Mouse (Mus musculus): ENCODE data around the gene Sik2. TPM values are rescaled to one million over a fixed set of nuclear protein-coding genes. Genes with fewer than 3 reads are reported as not detected.

The Sik2 gene
- total and polyA plus RNA-seq, 2 experiments from 2014 or later: 9.1 to 23.9 TPM

DNA sequence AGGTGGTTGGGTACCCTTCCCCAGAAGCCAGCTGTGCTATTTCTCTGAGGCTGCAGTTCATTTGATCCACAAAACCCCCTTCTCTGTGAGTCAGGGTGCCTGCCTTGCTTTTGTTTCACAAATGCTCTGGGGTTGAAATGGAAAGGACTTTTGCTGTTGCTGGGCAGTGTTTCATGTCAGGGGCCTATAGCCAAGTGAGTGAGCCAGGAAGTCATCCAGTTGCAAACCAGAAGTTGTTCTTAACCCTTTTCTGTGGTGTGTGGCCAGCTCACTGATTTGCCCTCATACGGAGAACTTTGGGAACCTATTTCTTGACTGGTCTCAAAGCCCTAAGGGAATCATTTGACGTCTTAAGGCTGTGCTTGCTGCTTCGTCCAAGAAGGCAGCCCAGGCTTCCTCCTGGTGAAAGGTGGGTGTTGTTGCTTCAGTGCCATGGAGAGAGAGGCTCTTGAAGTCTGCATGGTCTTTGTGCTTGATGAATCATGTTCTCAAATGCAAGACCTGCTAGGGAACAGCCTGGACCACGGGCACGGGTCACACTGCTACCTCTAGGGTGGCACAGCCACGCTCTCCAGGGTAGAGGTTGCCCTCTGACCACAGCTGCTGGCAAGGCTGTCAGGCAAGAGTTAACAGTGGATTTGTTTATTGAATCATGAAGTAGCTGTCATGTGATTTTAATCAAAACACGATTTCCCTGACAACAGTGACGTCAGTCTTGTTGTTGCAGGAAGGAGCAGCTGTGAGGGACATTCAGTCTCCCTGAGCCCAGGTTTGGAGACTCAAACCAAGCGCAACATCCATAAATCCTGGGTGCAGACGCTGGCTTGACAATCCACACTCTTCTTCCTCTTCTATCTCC is 123.9 kb downstream of the Sik2 start:
- Histone ChIP-seq H3K4me3 (ENCODE audit: low read depth, low read length) (no peak overlapping the region), H3K9me3 (replicated peaks; ENCODE audit: control insufficient read depth, low read length) (no peaks in the 10 kb centered on the region), H3K27me3 (ENCODE audit: control insufficient read depth, insufficient read depth, low read length) (no peaks in the 10 kb centered on the region), H3K9ac (replicated peaks; ENCODE audit: low read depth, low read length) (no peak overlapping the region), H3K4me2 (ENCODE audit: low read depth, low read length) (no peak overlapping the region), H3K36me3 (replicated peaks; ENCODE audit: control insufficient read depth, insufficient read depth, low read length) (peaks cover 21% of the 10 kb centered on the region), H3K4me1 (ENCODE audit: control insufficient read depth, insufficient read depth) (peaks cover 11% of the 10 kb centered on the region), H3K27ac (ENCODE audit: low read depth) (peak overlapping the region; percentile 58)
- TF ChIP-seq CTCF (IDR thresholded peaks at IDR 0.05; ENCODE audit: low read depth): no peak
- TF ChIP-seq EP300 (IDR thresholded peaks at IDR 0.05; ENCODE audit: low read depth): no peak
- ATAC-seq (ENCODE audit: insufficient read depth, low read depth) (peak; percentile 43), DNase-seq (ENCODE audit: low spot score) (peak; percentile 41)
- 65% methylated on average over 10 of the region's 10 CpGs for WGBS

DNA sequence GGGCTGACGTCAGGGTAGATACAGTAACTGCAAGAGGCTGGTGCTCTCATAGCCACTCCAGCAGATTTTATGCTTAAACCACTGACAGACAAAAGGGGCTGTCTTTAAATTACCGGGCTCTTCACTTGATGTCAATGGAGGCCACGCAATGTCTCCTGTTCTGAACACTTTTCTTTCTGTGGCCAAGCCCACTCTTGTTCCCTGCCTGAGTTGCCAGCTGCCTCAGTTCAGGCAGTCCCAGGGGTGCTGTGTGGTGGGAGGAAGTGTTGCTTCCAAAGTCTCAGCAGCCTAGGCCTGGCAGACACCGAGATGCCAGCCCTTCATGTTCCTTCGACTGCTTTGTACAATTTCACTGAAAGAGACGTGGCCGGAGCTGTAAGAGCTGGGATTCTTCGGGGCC is 124.8 kb downstream of the Sik2 start:
- H3K9me3 ChIP-seq (replicated peaks; ENCODE audit: control insufficient read depth, low read length): no peaks in the 10 kb centered on the region
- WGBS: 75% methylated on average over 8 of the region's 8 CpGs
- H3K36me3 ChIP-seq (replicated peaks; ENCODE audit: control insufficient read depth, insufficient read depth, low read length): peaks cover 30% of the 10 kb centered on the region
- H3K27ac ChIP-seq (ENCODE audit: low read depth): peak overlapping the region; percentile 52
- H3K4me3 ChIP-seq (ENCODE audit: low read depth, low read length): no peak overlapping the region
- DNase-seq (ENCODE audit: low spot score) (no peak), ATAC-seq (ENCODE audit: insufficient read depth, low read depth) (no peak; the same call in 1 of the 2 replicates)
- H3K4me2 ChIP-seq (ENCODE audit: low read depth, low read length): no peak overlapping the region
- H3K9ac ChIP-seq (replicated peaks; ENCODE audit: low read depth, low read length): no peak overlapping the region
- H3K27me3 ChIP-seq (ENCODE audit: control insufficient read depth, insufficient read depth, low read length): no peaks in the 10 kb centered on the region
- H3K4me1 ChIP-seq (ENCODE audit: control insufficient read depth, insufficient read depth): peaks cover 11% of the 10 kb centered on the region
- TF ChIP-seq EP300 (IDR thresholded peaks at IDR 0.05; ENCODE audit: low read depth) (no peak), CTCF (IDR thresholded peaks at IDR 0.05; ENCODE audit: low read depth) (no peak)

DNA sequence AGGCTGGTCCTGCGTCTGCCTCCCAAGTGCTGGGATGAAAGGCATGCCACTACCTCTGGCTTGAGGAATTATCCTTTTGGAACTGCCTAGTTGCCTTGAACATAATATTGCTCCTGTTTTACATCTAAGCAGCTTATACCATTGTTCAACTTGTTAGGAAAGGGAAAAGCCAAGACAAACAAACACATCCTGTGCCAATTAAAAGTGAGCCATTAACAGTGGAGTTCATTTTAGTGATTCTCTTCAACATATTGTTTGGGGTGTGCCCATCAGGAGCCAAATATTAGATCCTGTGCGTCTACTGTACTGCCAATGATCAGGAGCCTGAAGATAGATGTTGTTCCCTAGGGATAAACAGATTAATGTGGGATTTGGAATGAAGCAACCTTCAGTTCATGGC is 126.7 kb downstream of the Sik2 start:
- Histone ChIP-seq H3K4me3 (ENCODE audit: low read depth, low read length) (no peak overlapping the region), H3K27ac (ENCODE audit: low read depth) (no peak overlapping the region), H3K9me3 (replicated peaks; ENCODE audit: control insufficient read depth, low read length) (no peaks in the 10 kb centered on the region), H3K9ac (replicated peaks; ENCODE audit: low read depth, low read length) (no peak overlapping the region), H3K4me1 (ENCODE audit: control insufficient read depth, insufficient read depth) (peaks cover 11% of the 10 kb centered on the region), H3K36me3 (replicated peaks; ENCODE audit: control insufficient read depth, insufficient read depth, low read length) (peaks cover 48% of the 10 kb centered on the region), H3K4me2 (ENCODE audit: low read depth, low read length) (no peak overlapping the region), H3K27me3 (ENCODE audit: control insufficient read depth, insufficient read depth, low read length) (no peaks in the 10 kb centered on the region)
- WGBS: 76% methylated on average over 2 of the region's 2 CpGs
- TF ChIP-seq CTCF (IDR thresholded peaks at IDR 0.05; ENCODE audit: low read depth): no peak
- DNase-seq (ENCODE audit: low spot score) (no peak), ATAC-seq (ENCODE audit: insufficient read depth, low read depth) (no peak)

DNA sequence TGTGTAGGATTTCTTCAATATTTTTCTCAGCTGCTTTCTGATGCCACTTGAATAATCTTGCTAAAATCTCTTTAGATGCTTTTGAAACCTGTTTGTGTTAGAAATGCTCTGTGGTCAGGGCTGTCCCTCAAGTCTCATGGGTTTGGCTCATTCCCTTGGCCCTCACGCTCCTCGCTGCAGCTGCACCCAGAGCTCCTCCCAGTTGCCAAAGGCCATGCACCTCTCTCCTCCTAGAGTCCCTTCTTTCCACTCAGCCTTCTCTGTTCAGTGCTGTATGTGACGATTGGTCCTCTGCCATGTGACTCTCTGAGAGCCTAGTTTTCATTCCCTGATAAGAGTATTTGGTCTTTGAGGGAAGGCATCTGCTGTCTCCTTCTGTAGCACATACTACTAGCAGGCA is 131.4 kb downstream of the Sik2 start:
- H3K27ac ChIP-seq (ENCODE audit: low read depth): no peak overlapping the region
- ATAC-seq (ENCODE audit: insufficient read depth, low read depth): no peak
- DNase-seq (ENCODE audit: low spot score): no peak
- H3K4me2 ChIP-seq (ENCODE audit: low read depth, low read length): no peak overlapping the region
- TF ChIP-seq CTCF (IDR thresholded peaks at IDR 0.05; ENCODE audit: low read depth) (no peak), EP300 (IDR thresholded peaks at IDR 0.05; ENCODE audit: low read depth) (no peak)
- no peak overlapping the region for H3K4me3 ChIP-seq (ENCODE audit: low read depth, low read length)
- WGBS: 53% methylated on average over 3 of the region's 3 CpGs
- no peaks in the 10 kb centered on the region for H3K4me1 ChIP-seq (ENCODE audit: control insufficient read depth, insufficient read depth)
- H3K9me3 ChIP-seq (replicated peaks; ENCODE audit: control insufficient read depth, low read length): no peaks in the 10 kb centered on the region
- H3K36me3 ChIP-seq (replicated peaks; ENCODE audit: control insufficient read depth, insufficient read depth, low read length): peaks cover 65% of the 10 kb centered on the region
- no peak overlapping the region for H3K9ac ChIP-seq (replicated peaks; ENCODE audit: low read depth, low read length)
- no peaks in the 10 kb centered on the region for H3K27me3 ChIP-seq (ENCODE audit: control insufficient read depth, insufficient read depth, low read length)

DNA sequence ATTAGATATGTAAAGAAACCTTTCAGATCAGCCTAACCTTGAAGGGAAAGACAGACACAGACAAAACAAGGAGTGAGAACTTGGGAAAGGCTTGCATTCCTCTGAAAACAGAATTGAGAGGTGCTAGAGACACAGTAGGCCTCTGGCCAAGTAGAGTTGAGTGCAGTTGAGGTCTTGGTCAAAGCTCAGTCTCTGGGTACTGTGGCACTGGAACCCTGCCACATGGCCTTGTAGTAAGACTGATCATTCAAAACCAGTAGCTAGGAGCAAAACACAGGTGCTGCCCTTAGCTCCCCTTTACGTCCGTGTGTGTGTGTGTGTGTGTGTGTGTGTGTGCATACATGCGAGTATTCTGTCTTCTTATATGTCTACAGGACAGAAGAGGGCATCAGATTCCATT is 132.6 kb downstream of the Sik2 start:
- H3K27me3 ChIP-seq (ENCODE audit: control insufficient read depth, insufficient read depth, low read length): no peaks in the 10 kb centered on the region
- no peak for TF ChIP-seq CTCF (IDR thresholded peaks at IDR 0.05; ENCODE audit: low read depth)
- TF ChIP-seq EP300 (IDR thresholded peaks at IDR 0.05; ENCODE audit: low read depth): no peak
- H3K4me1 ChIP-seq (ENCODE audit: control insufficient read depth, insufficient read depth): no peaks in the 10 kb centered on the region
- no peak overlapping the region for H3K27ac ChIP-seq (ENCODE audit: low read depth)
- peaks cover 60% of the 10 kb centered on the region for H3K36me3 ChIP-seq (replicated peaks; ENCODE audit: control insufficient read depth, insufficient read depth, low read length)
- DNase-seq (ENCODE audit: low spot score) (no peak), ATAC-seq (ENCODE audit: insufficient read depth, low read depth) (no peak)
- H3K4me2 ChIP-seq (ENCODE audit: low read depth, low read length): no peak overlapping the region
- H3K9me3 ChIP-seq (replicated peaks; ENCODE audit: control insufficient read depth, low read length): no peaks in the 10 kb centered on the region
- no peak overlapping the region for H3K9ac ChIP-seq (replicated peaks; ENCODE audit: low read depth, low read length)
- WGBS: 96% methylated on average over 3 of the region's 3 CpGs
- H3K4me3 ChIP-seq (ENCODE audit: low read depth, low read length): no peak overlapping the region

DNA sequence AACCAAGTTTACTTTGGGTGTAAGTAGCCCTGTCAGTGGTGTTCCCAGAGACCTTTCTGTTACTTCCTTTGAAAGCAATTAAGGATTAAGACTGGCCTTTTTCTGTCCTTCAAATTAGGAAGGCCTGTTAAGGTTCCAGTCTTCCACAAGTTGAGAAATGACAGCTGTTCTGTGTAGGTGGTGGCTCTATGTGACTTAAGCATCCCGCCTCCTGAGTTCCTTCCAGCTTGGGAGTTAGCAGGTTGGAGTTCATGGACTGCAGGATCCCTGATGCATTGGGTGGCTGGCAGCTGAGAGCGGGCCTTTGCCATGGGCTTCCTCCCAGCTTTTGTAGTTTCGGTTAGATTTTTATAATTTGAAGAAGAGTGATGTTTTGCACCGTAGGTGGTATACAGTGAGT is 133.4 kb downstream of the Sik2 start:
- WGBS: 92% methylated on average over 4 of the region's 4 CpGs
- no peaks in the 10 kb centered on the region for H3K27me3 ChIP-seq (ENCODE audit: control insufficient read depth, insufficient read depth, low read length)
- no peak overlapping the region for H3K9ac ChIP-seq (replicated peaks; ENCODE audit: low read depth, low read length)
- H3K27ac ChIP-seq (ENCODE audit: low read depth): no peak overlapping the region
- H3K9me3 ChIP-seq (replicated peaks; ENCODE audit: control insufficient read depth, low read length): no peaks in the 10 kb centered on the region
- DNase-seq (ENCODE audit: low spot score): no peak
- no peaks in the 10 kb centered on the region for H3K4me1 ChIP-seq (ENCODE audit: control insufficient read depth, insufficient read depth)
- no peak overlapping the region for H3K4me3 ChIP-seq (ENCODE audit: low read depth, low read length)
- no peak overlapping the region for H3K4me2 ChIP-seq (ENCODE audit: low read depth, low read length)
- TF ChIP-seq CTCF (IDR thresholded peaks at IDR 0.05; ENCODE audit: low read depth) (no peak), EP300 (IDR thresholded peaks at IDR 0.05; ENCODE audit: low read depth) (no peak)
- no peak for ATAC-seq (ENCODE audit: insufficient read depth, low read depth)
- peaks cover 65% of the 10 kb centered on the region for H3K36me3 ChIP-seq (replicated peaks; ENCODE audit: control insufficient read depth, insufficient read depth, low read length)

Data from heart, postnatal 0 days (tissue).